Mouse (Mus musculus): ENCODE results near the gene Rsrp1.

- peak; percentile 29 for TF ChIP-seq CTCF (IDR thresholded peaks at IDR 0.05)
- TF ChIP-seq POLR2A (IDR thresholded peaks at IDR 0.05; ENCODE audit: insufficient read depth, low read depth, low read length), result no peak
- TF ChIP-seq EP300 (IDR thresholded peaks at IDR 0.05; ENCODE audit: insufficient read depth, low read depth, low read length), result no peak
These were observed 1.1 kb upstream of the Rsrp1 start for GRCm38 (mm10) chr4:134922111-134922924.

Data from heart, adult 2 months (tissue).